ENCODE assay signal across 8 mouse cellular contexts in the genomic region with DNA sequence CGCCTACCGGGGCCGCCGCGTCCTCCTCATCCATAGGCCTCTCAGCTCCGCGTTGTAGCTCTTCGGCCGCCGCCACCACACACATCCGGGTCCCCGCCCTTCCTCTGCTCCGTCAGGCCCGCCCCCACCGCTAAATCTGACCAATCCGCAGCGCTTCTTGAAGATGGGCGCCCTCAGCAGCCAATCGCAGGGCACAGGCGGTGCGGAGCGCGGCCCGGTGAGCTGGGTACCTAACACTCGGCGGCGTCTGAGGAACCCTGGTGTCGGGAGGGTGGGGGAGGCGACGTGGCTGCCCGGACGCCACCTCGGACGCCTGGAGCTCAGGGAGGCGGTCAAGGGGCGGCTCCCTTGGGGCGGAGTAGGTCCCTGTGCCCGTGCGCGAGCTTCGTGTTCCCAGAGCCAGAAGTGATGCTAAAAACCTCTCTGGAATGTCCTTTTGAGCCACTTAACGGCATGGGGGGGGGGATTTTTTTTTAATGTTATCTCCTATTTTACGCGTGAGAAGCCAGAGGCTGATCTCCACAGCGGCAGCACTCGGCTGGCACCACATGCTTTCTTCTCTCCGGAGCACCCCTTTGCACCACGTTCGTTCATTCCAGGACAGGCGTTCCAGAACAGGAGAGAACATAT. TPM values are rescaled to one million over a fixed set of nuclear protein-coding genes. Genes with fewer than 3 reads are reported as not detected.
DNase-seq lines count a peak whose midpoint lies in the region; ATAC-seq and TF ChIP-seq lines count a peak whose summit lies in the region.

A gene (minus strand): TSS at position 106 of the 630 bp plus-strand sequence.

- H3K4me2 ChIP-seq in heart, embryonic 15.5 days, result peak within 1 kb of the TSS; percentile 75
- peak within 1 kb of the TSS; percentile 75 for H3K4me2 ChIP-seq in liver, embryonic 14.5 days (ENCODE audit: low read depth)
- peak within 1 kb of the TSS; percentile 82 for H3K4me2 ChIP-seq in neural tube, embryonic 11.5 days (ENCODE audit: low read depth)
- H3K4me2 ChIP-seq in stomach, postnatal 0 days (replicated peaks; ENCODE audit: low read depth), result peak within 1 kb of the TSS; percentile 67

- peak within 1 kb of the TSS; percentile 90 for H3K4me3 ChIP-seq in forebrain, embryonic 10.5 days
- H3K4me3 ChIP-seq in heart, embryonic 15.5 days, result peak within 1 kb of the TSS; percentile 68
- peak within 1 kb of the TSS; percentile 67 to 71 for H3K4me3 ChIP-seq in liver, embryonic 14.5 days (ENCODE audit: insufficient read depth in 1 of 2, low read depth in 2 of 2, low read length in 2 of 2)
- peak within 1 kb of the TSS; percentile 74 for H3K4me3 ChIP-seq in neural tube, embryonic 11.5 days (ENCODE audit: low read depth, low read length)
- peak within 1 kb of the TSS; percentile 81 for H3K4me3 ChIP-seq in stomach, postnatal 0 days (ENCODE audit: low read depth, low read length)

- WGBS in forebrain, embryonic 10.5 days, result under 1% methylated on average over 50 of the region's 50 CpGs
- under 1% methylated on average over 50 of the region's 50 CpGs for WGBS in heart, embryonic 15.5 days
- WGBS in liver, embryonic 14.5 days (ENCODE audit: insufficient replicate concordance), result 1% methylated on average over 50 of the region's 50 CpGs
- WGBS in neural tube, embryonic 11.5 days, result under 1% methylated on average over 45 of the region's 50 CpGs
- under 1% methylated on average over 50 of the region's 50 CpGs for WGBS in stomach, postnatal 0 days

- DNase-seq in CD8-positive naive resting alpha-beta T cell, adult 2 months (ENCODE audit: low read depth in 2 of 2, low spot score in 2 of 2), result peak; percentile 94 to 97
- peak; percentile 92 for DNase-seq in c-Kit-positive CD71-negative TER-119-negative erythroid progenitor cells, embryonic 14.5 days (ENCODE audit: low read depth)
- DNase-seq in forebrain, embryonic 10.5 days (ENCODE audit: extremely low spot score, low spot score), result peak; percentile 97
- peak; percentile 96 to 98 for DNase-seq in kidney, postnatal 25 days
- DNase-seq in liver, embryonic 14.5 days (ENCODE audit: low read depth in 3 of 3, low spot score in 3 of 3), result peak; percentile 91 to 93 (median 92)
- peak; percentile 97 for DNase-seq in neural tube, embryonic 11.5 days (ENCODE audit: low spot score)
- peak; percentile 98 for DNase-seq in stomach, postnatal 0 days (ENCODE audit: low spot score)

- peak; percentile 22; the same call in 1 of the 2 replicates for TF ChIP-seq CTCF in liver, embryonic 14.5 days (IDR thresholded peaks at IDR 0.05; ENCODE audit: low read depth)
- TF ChIP-seq CTCF in stomach, postnatal 0 days (IDR thresholded peaks at IDR 0.05; ENCODE audit: low read depth), result peak; percentile 18; the same call in 1 of the 2 replicates

- peak; percentile 98 for ATAC-seq in heart, embryonic 15.5 days (replicated peaks; ENCODE audit: insufficient number of reproducible peaks, insufficient read depth, low FRiP score, low read depth)
- ATAC-seq in liver, embryonic 14.5 days (ENCODE audit: insufficient read depth), result peak; percentile 99
- peak; percentile 100 for ATAC-seq in neural tube, embryonic 11.5 days (ENCODE audit: insufficient read depth, low FRiP score, low TSS enrichment)
- peak; percentile 99 for ATAC-seq in stomach, postnatal 0 days (ENCODE audit: low FRiP score, low TSS enrichment)

- H3K9me3 ChIP-seq in forebrain, embryonic 10.5 days, result no peaks in the 10 kb centered on the region
- H3K9me3 ChIP-seq in heart, embryonic 15.5 days (replicated peaks), result no peaks in the 10 kb centered on the region
- H3K9me3 ChIP-seq in liver, embryonic 14.5 days (ENCODE audit: control insufficient read depth, low read length), result no peaks in the 10 kb centered on the region
- no peaks in the 10 kb centered on the region for H3K9me3 ChIP-seq in neural tube, embryonic 11.5 days (ENCODE audit: control insufficient read depth, low read length)
- H3K9me3 ChIP-seq in stomach, postnatal 0 days (ENCODE audit: control insufficient read depth, low read length), result no peaks in the 10 kb centered on the region

- peak within 1 kb of the TSS; percentile 94 for H3K27ac ChIP-seq in forebrain, embryonic 10.5 days
- H3K27ac ChIP-seq in heart, embryonic 15.5 days, result peak within 1 kb of the TSS; percentile 75
- peak within 1 kb of the TSS; percentile 25 for H3K27ac ChIP-seq in liver, embryonic 14.5 days
- H3K27ac ChIP-seq in neural tube, embryonic 11.5 days (ENCODE audit: low read depth, low read length), result peak within 1 kb of the TSS; percentile 67
- H3K27ac ChIP-seq in stomach, postnatal 0 days (replicated peaks), result peak within 1 kb of the TSS; percentile 84

- peaks cover 22% of the 10 kb centered on the region for H3K36me3 ChIP-seq in forebrain, embryonic 10.5 days (replicated peaks)
- peaks cover 7% of the 10 kb centered on the region; the same call in 1 of the 2 replicates for H3K36me3 ChIP-seq in heart, embryonic 15.5 days
- peaks cover 12% of the 10 kb centered on the region for H3K36me3 ChIP-seq in liver, embryonic 14.5 days (replicated peaks; ENCODE audit: control insufficient read depth, insufficient read depth, low read depth)
- no peaks in the 10 kb centered on the region for H3K36me3 ChIP-seq in neural tube, embryonic 11.5 days (ENCODE audit: control insufficient read depth, insufficient read depth, low read length)
- peaks cover 10% of the 10 kb centered on the region for H3K36me3 ChIP-seq in stomach, postnatal 0 days (ENCODE audit: control insufficient read depth, insufficient read depth, low read length)

- no peak for TF ChIP-seq EP300 in liver, embryonic 14.5 days (IDR thresholded peaks at IDR 0.05; ENCODE audit: low read depth)
- no peak for TF ChIP-seq EP300 in stomach, postnatal 0 days (optimal IDR thresholded peaks at IDR 0.05)

- peaks cover 27% of the 10 kb centered on the region for H3K4me1 ChIP-seq in forebrain, embryonic 10.5 days
- H3K4me1 ChIP-seq in heart, embryonic 15.5 days (replicated peaks), result peaks cover 18% of the 10 kb centered on the region
- H3K4me1 ChIP-seq in liver, embryonic 14.5 days (replicated peaks; ENCODE audit: control insufficient read depth in 2 of 2, insufficient read depth in 2 of 2, low read length in 1 of 2), result peaks cover 8 to 14% of the 10 kb centered on the region in 2 experiments
- H3K4me1 ChIP-seq in neural tube, embryonic 11.5 days (ENCODE audit: control insufficient read depth, insufficient read depth, low read length), result peaks cover 13% of the 10 kb centered on the region
- no peaks in the 10 kb centered on the region for H3K4me1 ChIP-seq in stomach, postnatal 0 days (replicated peaks; ENCODE audit: control insufficient read depth, insufficient read depth)

- H3K9ac ChIP-seq in heart, embryonic 15.5 days, result peak within 1 kb of the TSS; percentile 72
- H3K9ac ChIP-seq in liver, embryonic 14.5 days (replicated peaks), result peak within 1 kb of the TSS; percentile 55
- peak within 1 kb of the TSS; percentile 69 for H3K9ac ChIP-seq in neural tube, embryonic 11.5 days (ENCODE audit: low read length)
- peak within 1 kb of the TSS; percentile 73 for H3K9ac ChIP-seq in stomach, postnatal 0 days (ENCODE audit: low read length)

- H3K27me3 ChIP-seq in forebrain, embryonic 10.5 days (ENCODE audit: poor library complexity, severe bottlenecking), result peaks cover under 1% of the 10 kb centered on the region; the same call in 1 of the 2 replicates
- no peaks in the 10 kb centered on the region for H3K27me3 ChIP-seq in heart, embryonic 15.5 days
- no peaks in the 10 kb centered on the region for H3K27me3 ChIP-seq in liver, embryonic 14.5 days (ENCODE audit: control insufficient read depth, insufficient read depth, low read length)
- H3K27me3 ChIP-seq in neural tube, embryonic 11.5 days (ENCODE audit: control insufficient read depth, insufficient read depth, low read length), result no peaks in the 10 kb centered on the region
- no peaks in the 10 kb centered on the region for H3K27me3 ChIP-seq in stomach, postnatal 0 days (ENCODE audit: control insufficient read depth, insufficient read depth, low read length)

RNA-seq across cellular contexts. Expression of the gene that starts here (rescaled TPM):
- 10.8 and 12.7 TPM in 2 replicates for polyA plus RNA-seq in forebrain, embryonic 10.5 days (2016; fragmentation: Nextera tagmentation; extraction: Ambion mirVana)
- 16.0 and 22.4 TPM in 2 replicates for polyA plus RNA-seq in heart, embryonic 15.5 days (2015; fragmentation: Nextera tagmentation; extraction: Ambion mirVana)
- 11.9 and 12.5 TPM in 2 replicates for polyA plus RNA-seq in liver, embryonic 14.5 days (2012; rRNA removed)
- polyA plus RNA-seq in liver, embryonic 14.5 days (2014; fragmentation: Nextera tagmentation; extraction: Ambion mirVana), result 8.8 and 9.1 TPM in 2 replicates
- polyA plus RNA-seq in neural tube, embryonic 11.5 days (2014; fragmentation: Nextera tagmentation; extraction: Ambion mirVana), result 15.5 and 17.0 TPM in 2 replicates
- 28.5 and 29.0 TPM in 2 replicates for polyA plus RNA-seq in stomach, postnatal 0 days (2015; fragmentation: Nextera tagmentation; extraction: Ambion mirVana)

Comparison
In these comparisons a context has a peak if more than half of its experiments do, and no peak if none do; other contexts are left out.
1. Peak in every context shown above with its lines: DNase-seq, ATAC-seq, H3K4me3 ChIP-seq and H3K27ac ChIP-seq.
2. H3K27ac ChIP-seq: peak in every context shown above with its lines; median percentile 94 in forebrain, embryonic 10.5 days; 84 in stomach, postnatal 0 days; 75 in heart, embryonic 15.5 days; 67 in neural tube, embryonic 11.5 days; 25 in liver, embryonic 14.5 days.